Mouse (Mus musculus): ENCODE results near the gene Mcm5. TPM values are rescaled to one million over a fixed set of nuclear protein-coding genes. Genes with fewer than 3 reads are reported as not detected.

Mcm5 gene
- polyA plus RNA-seq, 2 experiments = 125 to 159 TPM

- Histone ChIP-seq H3K27ac (replicated peaks; ENCODE audit: low read depth, low read length) (no peak overlapping the region), H3K4me2 (replicated peaks; ENCODE audit: low read depth, low read length, severe bottlenecking) (no peak overlapping the region), H3K9ac (ENCODE audit: low read depth, low read length, severe bottlenecking) (no peak overlapping the region), H3K36me3 (ENCODE audit: control insufficient read depth, insufficient read depth, low read length) (no peaks in the 10 kb centered on the region), H3K4me3 (replicated peaks; ENCODE audit: low read length) (no peak overlapping the region), H3K4me1 (ENCODE audit: control insufficient read depth, insufficient read depth, low read length) (0 out of 2 replicates have a peak, but pooled peaks cover 4% of the 10 kb centered on the region), H3K9me3 (ENCODE audit: control insufficient read depth, low read length) (no peaks in the 10 kb centered on the region), H3K27me3 (ENCODE audit: control insufficient read depth, insufficient read depth, low read length) (no peaks in the 10 kb centered on the region)
- ATAC-seq (ENCODE audit: low FRiP score, low read depth) (no peak), DNase-seq (ENCODE audit: low spot score) (no peak)
- WGBS = 92% methylated on average over 9 of the region's 9 CpGs
- TF ChIP-seq POLR2A (IDR thresholded peaks at IDR 0.05; ENCODE audit: borderline replicate concordance, extremely low read depth, insufficient read depth, insufficient read length) = no peak
These were observed 30.5 kb upstream of the Mcm5 start for GRCm38 (mm10) chr8:75078851-75079250.

GRCm38 (mm10) chr8:75081364-75082040 lies 27.9 kb upstream of the Mcm5 start:
- 68% methylated on average over 9 of the region's 9 CpGs for WGBS
- ATAC-seq (ENCODE audit: low FRiP score, low read depth) = no peak
- H3K27ac ChIP-seq (replicated peaks; ENCODE audit: low read depth, low read length) = no peak overlapping the region

GRCm38 (mm10) chr8:75082181-75082805 lies 27.1 kb upstream of the Mcm5 start:
- Histone ChIP-seq H3K9me3 (ENCODE audit: control insufficient read depth, low read length) (no peaks in the 10 kb centered on the region), H3K36me3 (ENCODE audit: control insufficient read depth, insufficient read depth, low read length) (no peaks in the 10 kb centered on the region), H3K27me3 (ENCODE audit: control insufficient read depth, insufficient read depth, low read length) (no peaks in the 10 kb centered on the region), H3K27ac (replicated peaks; ENCODE audit: low read depth, low read length) (no peak overlapping the region), H3K4me2 (replicated peaks; ENCODE audit: low read depth, low read length, severe bottlenecking) (no peak overlapping the region), H3K4me1 (ENCODE audit: control insufficient read depth, insufficient read depth, low read length) (0 out of 2 replicates have a peak, but pooled peaks cover 4% of the 10 kb centered on the region), H3K4me3 (replicated peaks; ENCODE audit: low read length) (no peak overlapping the region), H3K9ac (ENCODE audit: low read depth, low read length, severe bottlenecking) (no peak overlapping the region)
- ATAC-seq (ENCODE audit: low FRiP score, low read depth) (no peak), DNase-seq (ENCODE audit: low spot score) (no peak)
- WGBS = 80% methylated on average over 6 of the region's 6 CpGs
- no peak for TF ChIP-seq POLR2A (IDR thresholded peaks at IDR 0.05; ENCODE audit: borderline replicate concordance, extremely low read depth, insufficient read depth, insufficient read length)

More at GRCm38 (mm10) chr8:75081364-75082040, 27.9 kb upstream of the Mcm5 start:
- DNase-seq (ENCODE audit: low spot score) = no peak
- Histone ChIP-seq H3K9ac (ENCODE audit: low read depth, low read length, severe bottlenecking) (no peak overlapping the region), H3K27me3 (ENCODE audit: control insufficient read depth, insufficient read depth, low read length) (no peaks in the 10 kb centered on the region), H3K4me3 (replicated peaks; ENCODE audit: low read length) (no peak overlapping the region), H3K4me2 (replicated peaks; ENCODE audit: low read depth, low read length, severe bottlenecking) (no peak overlapping the region), H3K36me3 (ENCODE audit: control insufficient read depth, insufficient read depth, low read length) (no peaks in the 10 kb centered on the region), H3K4me1 (ENCODE audit: control insufficient read depth, insufficient read depth, low read length) (0 out of 2 replicates have a peak, but pooled peaks cover 4% of the 10 kb centered on the region), H3K9me3 (ENCODE audit: control insufficient read depth, low read length) (no peaks in the 10 kb centered on the region)
- TF ChIP-seq POLR2A (IDR thresholded peaks at IDR 0.05; ENCODE audit: borderline replicate concordance, extremely low read depth, insufficient read depth, insufficient read length) = no peak

GRCm38 (mm10) chr8:75083846-75084245 lies 25.5 kb upstream of the Mcm5 start:
- ATAC-seq (ENCODE audit: low FRiP score, low read depth) = peak; percentile 96
- 5% methylated on average over 17 of the region's 17 CpGs for WGBS

GRCm38 (mm10) chr8:75084382-75085064 lies 24.8 kb upstream of the Mcm5 start:
- peak overlapping the region; percentile 48; the same call in 1 of the 2 replicates for H3K4me2 ChIP-seq (replicated peaks; ENCODE audit: low read depth, low read length, severe bottlenecking)
- H3K36me3 ChIP-seq (ENCODE audit: control insufficient read depth, insufficient read depth, low read length) = no peaks in the 10 kb centered on the region
- H3K9me3 ChIP-seq (ENCODE audit: control insufficient read depth, low read length) = no peaks in the 10 kb centered on the region
- ATAC-seq (ENCODE audit: low FRiP score, low read depth) = no peak
- H3K4me1 ChIP-seq (ENCODE audit: control insufficient read depth, insufficient read depth, low read length) = peaks cover 4% of the 10 kb centered on the region; the same call in 1 of the 2 replicates
- no peak overlapping the region for H3K4me3 ChIP-seq (replicated peaks; ENCODE audit: low read length)
- 61% methylated on average over 3 of the region's 3 CpGs for WGBS
- no peaks in the 10 kb centered on the region for H3K27me3 ChIP-seq (ENCODE audit: control insufficient read depth, insufficient read depth, low read length)
- H3K27ac ChIP-seq (replicated peaks; ENCODE audit: low read depth, low read length) = no peak overlapping the region
- no peak overlapping the region for H3K9ac ChIP-seq (ENCODE audit: low read depth, low read length, severe bottlenecking)
- no peak for TF ChIP-seq POLR2A (IDR thresholded peaks at IDR 0.05; ENCODE audit: borderline replicate concordance, extremely low read depth, insufficient read depth, insufficient read length)
- no peak for DNase-seq (ENCODE audit: low spot score)

More at GRCm38 (mm10) chr8:75083846-75084245, 25.5 kb upstream of the Mcm5 start:
- 0 out of 2 replicates have a peak, but pooled peaks cover 4% of the 10 kb centered on the region for H3K4me1 ChIP-seq (ENCODE audit: control insufficient read depth, insufficient read depth, low read length)
- peak; percentile 95 for DNase-seq (ENCODE audit: low spot score)
- H3K9me3 ChIP-seq (ENCODE audit: control insufficient read depth, low read length) = no peaks in the 10 kb centered on the region
- H3K27me3 ChIP-seq (ENCODE audit: control insufficient read depth, insufficient read depth, low read length) = no peaks in the 10 kb centered on the region
- no peak overlapping the region for H3K9ac ChIP-seq (ENCODE audit: low read depth, low read length, severe bottlenecking)
- H3K36me3 ChIP-seq (ENCODE audit: control insufficient read depth, insufficient read depth, low read length) = no peaks in the 10 kb centered on the region
- peak overlapping the region; percentile 48 for H3K4me2 ChIP-seq (replicated peaks; ENCODE audit: low read depth, low read length, severe bottlenecking)
- no peak overlapping the region for H3K27ac ChIP-seq (replicated peaks; ENCODE audit: low read depth, low read length)
- peak overlapping the region; percentile 30 for H3K4me3 ChIP-seq (replicated peaks; ENCODE audit: low read length)
- TF ChIP-seq POLR2A (IDR thresholded peaks at IDR 0.05; ENCODE audit: borderline replicate concordance, extremely low read depth, insufficient read depth, insufficient read length) = no peak

Measured in limb, embryonic 14.5 days (tissue).